Mouse (Mus musculus) hindbrain, postnatal 0 days (tissue): ENCODE results near the gene Dnah11. TPM values are rescaled to one million over a fixed set of nuclear protein-coding genes. Genes with fewer than 3 reads are reported as not detected.

ENCODE experiments used
- ATAC-seq: fragments of 200-750 bp; cut with Nextera tagmentation; 2 replicates; pipeline ENCODE4 v1.8.0; 2017; ENCODE audit warnings: mild to moderate bottlenecking, moderate TSS enrichment, moderate library complexity
- DNase-seq: peaks from one replicate; pipeline ENCODE4 v3.0.0-alpha.2; 2015; ENCODE audit warnings: low spot score
- H3K27ac ChIP-seq: fragments of 300-500 bp; sonication (generic); 2 replicates; pipeline ENCODE4 v1.5.1; 2014; ENCODE audit warnings: mild to moderate bottlenecking
- H3K27me3 ChIP-seq: fragments of 300-500 bp; sonication (generic); 2 replicates; pipeline ENCODE4 v1.6.1; 2014; ENCODE audit warnings: low read length, mixed read lengths; ENCODE audit not compliant: insufficient read depth
- H3K36me3 ChIP-seq: fragments of 300-500 bp; sonication (generic); 2 replicates; pipeline ENCODE4 v1.6.1; 2014; ENCODE audit warnings: low read length, mixed read lengths; ENCODE audit not compliant: insufficient read depth
- H3K4me1 ChIP-seq: fragments of 300-500 bp; sonication (generic); 2 replicates; pipeline ENCODE4 v1.6.1; 2014; ENCODE audit warnings: antibody characterized with exemption, low read length, mixed read lengths; ENCODE audit not compliant: insufficient read depth
- H3K4me2 ChIP-seq: fragments of 300-500 bp; sonication (generic); 2 replicates; pipeline ENCODE4 v1.6.1; 2014; ENCODE audit warnings: low read depth, mild to moderate bottlenecking, low read length, moderate library complexity, mixed read lengths
- H3K4me3 ChIP-seq: fragments of 300-500 bp; sonication (generic); 2 replicates; pipeline ENCODE4 v1.5.1; 2014; ENCODE audit warnings: low read length
- H3K9ac ChIP-seq: fragments of 300-500 bp; sonication (generic); replicated peaks from 2 replicates; pipeline ENCODE4 v1.6.1; 2014; ENCODE audit warnings: mild to moderate bottlenecking, low read length, moderate library complexity, mixed read lengths
- H3K9me3 ChIP-seq: fragments of 300-500 bp; sonication (generic); 2 replicates; pipeline ENCODE4 v1.6.1; 2016; ENCODE audit warnings: low read length, mixed read lengths
- CTCF ChIP-seq: IDR thresholded peaks from 2 replicates; pipeline ENCODE4 v1.5.1; 2016; ENCODE audit warnings: antibody characterized with exemption, control low read depth, low read depth
- WGBS: fragments of 180-500 bp; shearing (Covaris S2); extraction: QIAGEN DNeasy Blood & Tissue Kit; methylation state at CpG from one replicate; pipeline ENCODE4 v1.1.7; 2014; 5-methylcytosine and 5-hydroxymethylcytosine counted together
- polyA plus RNA-seq: library from polyadenylated mRNA; unstranded; fragments of >200 nt; fragmentation: Nextera tagmentation; extraction: Ambion mirVana; gene quantifications from 2 replicates; pipeline ENCODE4 v1.2.1, GENCODE M21; 2015
- total RNA-seq: library from RNA; depleted of rRNA; stranded (reverse); fragments of >200 nt; gene quantifications from 2 replicates; pipeline ENCODE4 v1.2.3, GENCODE M21; 2014; rRNA removed

Gene Dnah11
- total and polyA plus RNA-seq, 2 experiments from 2014 or later: 0.09 to 1.5 TPM

DNA sequence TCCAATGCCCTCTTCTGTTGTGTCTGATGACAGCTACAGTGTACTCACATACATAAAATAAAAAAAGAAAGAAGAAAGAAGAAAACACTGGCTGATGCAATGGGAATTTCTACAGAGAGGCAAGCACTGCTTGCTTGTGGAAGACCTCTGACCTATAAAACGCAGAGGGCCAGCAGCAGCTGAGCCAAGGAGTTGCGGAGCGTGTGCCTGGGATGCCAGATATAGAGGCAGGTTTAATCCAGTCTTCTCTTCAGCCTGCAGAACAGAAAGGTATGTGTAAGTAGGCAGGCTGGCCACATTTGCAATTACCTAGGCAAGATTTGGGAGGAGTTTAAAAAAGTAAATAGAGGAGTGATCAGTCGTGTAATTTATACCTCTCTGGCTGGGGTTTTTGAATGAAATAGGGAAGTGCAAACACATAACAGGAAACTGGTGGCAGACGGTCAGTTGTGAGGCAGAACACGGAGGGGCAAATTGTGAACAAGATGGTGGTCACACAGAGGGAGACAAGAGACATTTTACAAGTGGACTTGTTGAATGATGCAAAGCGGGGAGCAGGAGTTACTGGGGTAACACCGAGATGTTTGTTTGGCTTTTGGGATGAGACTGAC lies 367.4 kb downstream of the Dnah11 start:
- WGBS: 82% methylated on average over 8 of the region's 8 CpGs
- DNase-seq (no peak), ATAC-seq (no peak)
- no peak overlapping the region for H3K9ac ChIP-seq
- H3K4me3 ChIP-seq: no peak overlapping the region
- no peak overlapping the region for H3K27ac ChIP-seq
- H3K4me1 ChIP-seq: no peaks in the 10 kb centered on the region
- H3K36me3 ChIP-seq: no peaks in the 10 kb centered on the region
- no peak overlapping the region for H3K4me2 ChIP-seq
- no peak for TF ChIP-seq CTCF
- H3K27me3 ChIP-seq: no peaks in the 10 kb centered on the region
- no peaks in the 10 kb centered on the region for H3K9me3 ChIP-seq

DNA sequence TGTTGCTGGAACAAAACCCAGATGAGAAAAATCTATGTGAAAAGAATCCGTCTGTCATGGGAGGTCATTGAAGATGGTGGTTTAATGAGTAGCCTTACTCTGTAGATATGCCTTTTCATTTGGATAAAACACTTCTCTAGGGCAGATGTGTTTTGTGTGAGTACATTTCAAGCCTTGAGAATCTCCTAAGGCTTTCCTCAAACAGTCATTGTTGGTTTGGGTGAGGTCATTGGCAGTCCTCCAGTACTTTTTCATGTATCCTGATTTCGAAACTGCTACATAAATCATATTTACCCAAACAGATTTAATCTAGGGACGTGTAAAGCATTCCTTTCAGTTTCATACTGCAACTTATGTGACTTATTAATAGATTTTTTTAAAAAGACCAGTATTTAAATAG lies 370.5 kb downstream of the Dnah11 start:
- no peak overlapping the region for H3K27ac ChIP-seq
- WGBS: 87% methylated on average over 3 of the region's 3 CpGs
- H3K9me3 ChIP-seq: no peaks in the 10 kb centered on the region
- DNase-seq: no peak
- no peak overlapping the region for H3K9ac ChIP-seq
- no peak overlapping the region for H3K4me2 ChIP-seq
- ATAC-seq: no peak
- H3K27me3 ChIP-seq: no peaks in the 10 kb centered on the region
- no peak for TF ChIP-seq CTCF
- no peaks in the 10 kb centered on the region for H3K36me3 ChIP-seq
- H3K4me3 ChIP-seq: no peak overlapping the region
- H3K4me1 ChIP-seq: no peaks in the 10 kb centered on the region

Other genes starting within 250 kb of the Dnah11 start
- gene Sp4, start 102.4 kb upstream of the Dnah11 start, total RNA-seq: 41.2 and 47.0 TPM in 2 replicates
- 13.1 and 15.8 TPM in 2 replicates for gene Sp4, start 102.4 kb upstream of the Dnah11 start, polyA plus RNA-seq